Mouse (Mus musculus) monocyte, adult 2 months (primary cell): Measurements from ENCODE around the gene Csrp2.

Experiments used
- DNase-seq, 2 experiments: peaks; one replicate each; pipeline ENCODE4 v3.0.0; 2022; ENCODE audit warnings: low spot score in 2 of 2, low read depth in 1 of 2

Gene Csrp2

GRCm38 (mm10) chr10:110919531-110920343 is at the start of gene Csrp2:
Gene Csrp2, plus strand, starts transcription at chr10:110919789.
- DNase-seq, result peak; percentile 50 to 52

GRCm38 (mm10) chr10:110874853-110875252 is 44.7 kb upstream of the Csrp2 start:
- no peak for DNase-seq

GRCm38 (mm10) chr10:110876956-110877355 is 42.6 kb upstream of the Csrp2 start:
- no peak for DNase-seq

- no peak for DNase-seq
Observed at GRCm38 (mm10) chr10:110877851-110878250, 41.7 kb upstream of the Csrp2 start.

GRCm38 (mm10) chr10:110878641-110879040 is 40.9 kb upstream of the Csrp2 start:
- no peak for DNase-seq

GRCm38 (mm10) chr10:110879426-110880066 is 40.0 kb upstream of the Csrp2 start:
- DNase-seq, result no peak

- no peak for DNase-seq
Observed at GRCm38 (mm10) chr10:110881346-110881745, 38.2 kb upstream of the Csrp2 start.

- no peak for DNase-seq
Observed at GRCm38 (mm10) chr10:110882701-110883100, 36.9 kb upstream of the Csrp2 start.

GRCm38 (mm10) chr10:110890656-110891272 is 28.8 kb upstream of the Csrp2 start:
- DNase-seq, result no peak

- no peak for DNase-seq
Observed at GRCm38 (mm10) chr10:110899744-110900501, 19.7 kb upstream of the Csrp2 start.

- no peak for DNase-seq
Observed at GRCm38 (mm10) chr10:110903862-110904261, 15.7 kb upstream of the Csrp2 start.

- DNase-seq, result no peak
Observed at GRCm38 (mm10) chr10:110916666-110917344, 2.8 kb upstream of the Csrp2 start.

- no peak for DNase-seq
Observed at GRCm38 (mm10) chr10:110917521-110917920, 2.1 kb upstream of the Csrp2 start.

- peak in 1 of 2 experiments; percentile 35 for DNase-seq
Observed at GRCm38 (mm10) chr10:110918414-110919391, 886 bp upstream of the Csrp2 start.

- no peak for DNase-seq
Observed at GRCm38 (mm10) chr10:110920368-110920950, 870 bp downstream of the Csrp2 start.

- no peak for DNase-seq
Observed at GRCm38 (mm10) chr10:110921890-110922289, 2.3 kb downstream of the Csrp2 start.

- DNase-seq, result no peak
Observed at GRCm38 (mm10) chr10:110922612-110923011, 3.0 kb downstream of the Csrp2 start.

- no peak for DNase-seq
Observed at GRCm38 (mm10) chr10:110927491-110927890, 7.9 kb downstream of the Csrp2 start.

GRCm38 (mm10) chr10:110929756-110930155 is 10.2 kb downstream of the Csrp2 start:
- no peak for DNase-seq
